Mouse (Mus musculus) midbrain, embryonic 15.5 days (tissue): ENCODE data around the gene Pml. TPM values are rescaled to one million over a fixed set of nuclear protein-coding genes. Genes with fewer than 3 reads are reported as not detected.

Experiments used
- ATAC-seq: fragments of 200-750 bp; cut with Nextera tagmentation; replicated peaks from 2 replicates; pipeline ENCODE4 v1.8.0; 2017; ENCODE audit warnings: moderate TSS enrichment
- H3K27ac ChIP-seq: fragments of 300-500 bp; sonication (generic); 2 replicates; pipeline ENCODE4 v1.5.1; 2015; ENCODE audit warnings: mild to moderate bottlenecking, inconsistent platforms
- H3K27me3 ChIP-seq: fragments of 300-500 bp; sonication (generic); replicated peaks from 2 replicates; pipeline ENCODE4 v1.6.1; 2015; ENCODE audit warnings: inconsistent platforms
- H3K36me3 ChIP-seq: fragments of 300-500 bp; sonication (generic); replicated peaks from 2 replicates; pipeline ENCODE4 v1.6.1; 2015; ENCODE audit warnings: inconsistent platforms
- H3K4me1 ChIP-seq: fragments of 300-500 bp; sonication (generic); 2 replicates; pipeline ENCODE4 v1.6.1; 2015; ENCODE audit warnings: inconsistent platforms
- H3K4me2 ChIP-seq: fragments of 300-500 bp; sonication (generic); 2 replicates; pipeline ENCODE4 v1.6.1; 2015; ENCODE audit warnings: inconsistent platforms, mild to moderate bottlenecking, moderate library complexity
- H3K4me3 ChIP-seq: fragments of 300-500 bp; sonication (generic); 2 replicates; pipeline ENCODE4 v1.5.1; 2015; ENCODE audit warnings: mild to moderate bottlenecking, inconsistent platforms
- H3K9ac ChIP-seq: fragments of 300-500 bp; sonication (generic); 2 replicates; pipeline ENCODE4 v1.6.1; 2015; ENCODE audit warnings: mild to moderate bottlenecking, inconsistent platforms
- H3K9me3 ChIP-seq: fragments of 300-500 bp; sonication (generic); 2 replicates; pipeline ENCODE4 v1.6.1; 2016; ENCODE audit warnings: inconsistent platforms
- WGBS: fragments of 180-500 bp; shearing (Covaris S2); methylation state at CpG from one replicate; pipeline ENCODE4 v1.1.7; 2015; ENCODE audit warnings: mixed read lengths; 5-methylcytosine and 5-hydroxymethylcytosine counted together
- polyA plus RNA-seq: library from polyadenylated mRNA; unstranded; fragments of >200 nt; fragmentation: Nextera tagmentation; extraction: Ambion mirVana; gene quantifications from 2 replicates; pipeline ENCODE4 v1.2.1, GENCODE M21; 2015

The Pml gene
- polyA plus RNA-seq, 1 experiment from 2014 or later, result 3.9 TPM

- peak within 1 kb of the TSS; percentile 67 for H3K4me2 ChIP-seq
- WGBS, result 1% methylated on average over 42 of the region's 42 CpGs
- H3K27ac ChIP-seq, result peak within 1 kb of the TSS; percentile 86
- H3K9ac ChIP-seq, result peak within 1 kb of the TSS; percentile 48
- no peaks in the 10 kb centered on the region for H3K9me3 ChIP-seq
- peak; percentile 71 for ATAC-seq
- H3K4me1 ChIP-seq, result peaks cover 50% of the 10 kb centered on the region
- H3K36me3 ChIP-seq, result no peaks in the 10 kb centered on the region
- peaks cover 44% of the 10 kb centered on the region for H3K27me3 ChIP-seq
- peak within 1 kb of the TSS; percentile 42 for H3K4me3 ChIP-seq
Observed at GRCm38 (mm10) chr9:58203516-58204447, 45.8 kb downstream of the Pml start, which contains the start of the genes Islr and Islr2. Islr (minus strand) TSS chr9:58204306. Islr2 (minus strand) TSS chr9:58204319.

GRCm38 (mm10) chr9:58202676-58203453, 46.7 kb downstream of the Pml start:
- Histone ChIP-seq H3K4me3 (peak overlapping the region; percentile 42), H3K27ac (peak overlapping the region; percentile 86), H3K9ac (peak overlapping the region; percentile 48), H3K4me1 (peaks cover 59% of the 10 kb centered on the region), H3K27me3 (peaks cover 52% of the 10 kb centered on the region), H3K36me3 (no peaks in the 10 kb centered on the region), H3K4me2 (peak overlapping the region; percentile 67), H3K9me3 (no peaks in the 10 kb centered on the region)
- no peak for ATAC-seq
- WGBS, result 4% methylated on average over 14 of the region's 14 CpGs

GRCm38 (mm10) chr9:58201861-58202549, 47.6 kb downstream of the Pml start:
- Histone ChIP-seq H3K27ac (peak overlapping the region; percentile 86), H3K4me1 (peaks cover 66% of the 10 kb centered on the region), H3K27me3 (peaks cover 57% of the 10 kb centered on the region), H3K4me2 (peak overlapping the region; percentile 67), H3K4me3 (peak overlapping the region; percentile 42), H3K36me3 (no peaks in the 10 kb centered on the region), H3K9me3 (no peaks in the 10 kb centered on the region), H3K9ac (peak overlapping the region; percentile 48)
- no peak for ATAC-seq
- under 1% methylated on average over 37 of the region's 37 CpGs for whole genome bisulfite sequencing

GRCm38 (mm10) chr9:58201091-58201842, 48.3 kb downstream of the Pml start:
- WGBS, result 1% methylated on average over 24 of the region's 24 CpGs
- H3K9ac ChIP-seq, result peak overlapping the region; percentile 48
- H3K27ac ChIP-seq, result peak overlapping the region; percentile 86
- peaks cover 74% of the 10 kb centered on the region for H3K4me1 ChIP-seq
- H3K4me3 ChIP-seq, result peak overlapping the region; percentile 42
- H3K4me2 ChIP-seq, result peak overlapping the region; percentile 67
- H3K27me3 ChIP-seq, result peaks cover 57% of the 10 kb centered on the region
- H3K36me3 ChIP-seq, result no peaks in the 10 kb centered on the region
- no peak for ATAC-seq
- H3K9me3 ChIP-seq, result no peaks in the 10 kb centered on the region

- H3K9ac ChIP-seq, result peak overlapping the region; percentile 48
- H3K9me3 ChIP-seq, result no peaks in the 10 kb centered on the region
- peak overlapping the region; percentile 42 for H3K4me3 ChIP-seq
- H3K4me2 ChIP-seq, result peak overlapping the region; percentile 67
- peaks cover 60% of the 10 kb centered on the region for H3K27me3 ChIP-seq
- peaks cover 74% of the 10 kb centered on the region for H3K4me1 ChIP-seq
- WGBS, result 7% methylated on average over 11 of the region's 11 CpGs
- no peaks in the 10 kb centered on the region for H3K36me3 ChIP-seq
- H3K27ac ChIP-seq, result peak overlapping the region; percentile 86
- ATAC-seq, result no peak
Observed at GRCm38 (mm10) chr9:58200270-58201090, 49.1 kb downstream of the Pml start.

- no peak for ATAC-seq
- H3K4me1 ChIP-seq, result peaks cover 68% of the 10 kb centered on the region
- 1% methylated on average over 41 of the region's 41 CpGs for WGBS
Observed at GRCm38 (mm10) chr9:58199381-58200269, 50.0 kb downstream of the Pml start.

GRCm38 (mm10) chr9:58198801-58199371, 50.7 kb downstream of the Pml start:
- H3K9ac ChIP-seq, result peak overlapping the region; percentile 51
- WGBS, result under 1% methylated on average over 38 of the region's 38 CpGs
- ATAC-seq, result no peak
- no peaks in the 10 kb centered on the region for H3K36me3 ChIP-seq
- no peaks in the 10 kb centered on the region for H3K9me3 ChIP-seq
- H3K4me1 ChIP-seq, result peaks cover 68% of the 10 kb centered on the region
- peak overlapping the region; percentile 67 for H3K4me2 ChIP-seq
- peak overlapping the region; percentile 86 for H3K27ac ChIP-seq
- peaks cover 57% of the 10 kb centered on the region for H3K27me3 ChIP-seq
- H3K4me3 ChIP-seq, result peak overlapping the region; percentile 42

More at GRCm38 (mm10) chr9:58199381-58200269, 50.0 kb downstream of the Pml start:
- Histone ChIP-seq H3K27me3 (peaks cover 57% of the 10 kb centered on the region), H3K4me3 (peak overlapping the region; percentile 42), H3K9me3 (no peaks in the 10 kb centered on the region), H3K9ac (peak overlapping the region; percentile 51), H3K36me3 (no peaks in the 10 kb centered on the region), H3K4me2 (peak overlapping the region; percentile 67), H3K27ac (peak overlapping the region; percentile 86)

GRCm38 (mm10) chr9:58197781-58198701, 51.5 kb downstream of the Pml start:
- peak overlapping the region; percentile 51 for H3K9ac ChIP-seq
- H3K4me1 ChIP-seq, result peaks cover 61% of the 10 kb centered on the region
- no peak for ATAC-seq
- H3K36me3 ChIP-seq, result no peaks in the 10 kb centered on the region
- WGBS, result 2% methylated on average over 58 of the region's 58 CpGs
- H3K4me2 ChIP-seq, result peak overlapping the region; percentile 67
- H3K27me3 ChIP-seq, result peaks cover 50% of the 10 kb centered on the region
- peak overlapping the region; percentile 86 for H3K27ac ChIP-seq
- peak overlapping the region; percentile 42 for H3K4me3 ChIP-seq
- no peaks in the 10 kb centered on the region for H3K9me3 ChIP-seq
